Mouse (Mus musculus): ENCODE results near the gene Ephb1.

- no peak for TF ChIP-seq GATA1 (IDR thresholded peaks at IDR 0.05; ENCODE audit: borderline replicate concordance, low read length)
- no peak for TF ChIP-seq FLI1 (IDR thresholded peaks at IDR 0.05; ENCODE audit: low read length)
These were observed at the start of gene Ephb1 for GRCm38 (mm10) chr9:102354561-102354973.

All from megakaryocyte, embryonic 14.5 days (primary cell).